Mouse (Mus musculus) layer of hippocampus, adult 18-20 months (tissue): ENCODE results near the gene Padi1. TPM values are rescaled to one million over a fixed set of nuclear protein-coding genes. Genes with fewer than 3 reads are reported as not detected.
A peak's percentile ranks its signal among the peaks of the same experiment; 100 is the strongest.

Experiments used
- DNase-seq, 2 experiments: peaks; one replicate each; pipeline ENCODE4 v3.0.0; 2022; ENCODE audit warnings: low spot score in 2 of 2
- total RNA-seq, 2 experiments: library from RNA; stranded (reverse); gene quantifications; 2 replicates each; pipeline ENCODE4 v1.2.3; 2021

Gene Padi1
- total RNA-seq, 2 experiments from 2014 or later = not detected

GRCm38 (mm10) chr4:140785217-140785616 lies 60.4 kb downstream of the Padi1 start:
- DNase-seq = no peak

GRCm38 (mm10) chr4:140784292-140784945 lies 61.2 kb downstream of the Padi1 start:
- DNase-seq = no peak

GRCm38 (mm10) chr4:140782821-140783220 lies 62.8 kb downstream of the Padi1 start:
- DNase-seq = no peak

GRCm38 (mm10) chr4:140780507-140780906 lies 65.1 kb downstream of the Padi1 start:
- no peak for DNase-seq

- DNase-seq = no peak
Measured at GRCm38 (mm10) chr4:140779803-140780397, 65.7 kb downstream of the Padi1 start.

- DNase-seq = no peak
Measured at GRCm38 (mm10) chr4:140776623-140777022, 69.0 kb downstream of the Padi1 start.

GRCm38 (mm10) chr4:140775876-140776275 lies 69.7 kb downstream of the Padi1 start:
- no peak for DNase-seq

- DNase-seq = no peak
Measured at GRCm38 (mm10) chr4:140774893-140775292, 70.7 kb downstream of the Padi1 start.

GRCm38 (mm10) chr4:140774025-140774800 lies 71.4 kb downstream of the Padi1 start, which contains the start of gene Padi4:
TSS of gene Padi4 (minus strand) at chr4:140774236.
- DNase-seq = no peak

GRCm38 (mm10) chr4:140771091-140771490 lies 74.5 kb downstream of the Padi1 start:
- DNase-seq = no peak

GRCm38 (mm10) chr4:140770433-140770832 lies 75.1 kb downstream of the Padi1 start:
- no peak for DNase-seq

GRCm38 (mm10) chr4:140768973-140769372 lies 76.6 kb downstream of the Padi1 start:
- DNase-seq = no peak

- no peak for DNase-seq
Measured at GRCm38 (mm10) chr4:140765936-140766335, 79.6 kb downstream of the Padi1 start.

- peak in 1 of 2 experiments; percentile 16 for DNase-seq
Measured at GRCm38 (mm10) chr4:140763158-140763557, 82.4 kb downstream of the Padi1 start.

Other genes starting within 250 kb of the Padi1 start
- 10 to 100 TPM; 37.0 to 45.2 TPM for gene Arhgef10l, start 179.8 kb downstream of the Padi1 start, total RNA-seq
- 10 to 100 TPM; 94.5 to 95.9 TPM for gene Rcc2, start 145.2 kb downstream of the Padi1 start, total RNA-seq
- under 1 TPM in 1 of 2 experiments, not detected in 1; 0.12 TPM for gene Padi6, start 103.1 kb downstream of the Padi1 start, total RNA-seq
- not detected for gene Padi4, start 71.5 kb downstream of the Padi1 start, total RNA-seq
- gene Padi3, start 35.1 kb downstream of the Padi1 start, total RNA-seq = not detected
- gene Padi2, start 60.6 kb upstream of the Padi1 start, total RNA-seq = 10 to 100 TPM; 25.0 to 27.3 TPM
- 100 to 1,000 TPM; 183 to 190 TPM for gene Sdhb, start 115.4 kb upstream of the Padi1 start, total RNA-seq
- gene Atp13a2, start 141.1 kb upstream of the Padi1 start, total RNA-seq = 100 to 1,000 TPM; 151 to 157 TPM
- 1 to 10 TPM; 3.4 to 4.5 TPM for gene Mfap2, start 164.6 kb upstream of the Padi1 start, total RNA-seq
- 10 to 100 TPM; 54.5 to 67.0 TPM for gene Crocc, start 214.8 kb upstream of the Padi1 start, total RNA-seq
- gene Necap2, start 232.6 kb upstream of the Padi1 start, total RNA-seq = 10 to 100 TPM; 36.6 to 42.8 TPM
- under 1 TPM in 1 of 2 experiments, not detected in 1; 0.35 TPM for gene Spata21, start 242.6 kb upstream of the Padi1 start, total RNA-seq